Mouse (Mus musculus) intestine, postnatal 0 days (tissue): ENCODE measurements around the gene Zscan4-ps2. TPM values are rescaled to one million over a fixed set of nuclear protein-coding genes. Genes with fewer than 3 reads are reported as not detected.
"Not testable (repeated sequence)": the region's sequence is repeated elsewhere in the genome, so short reads cannot be mapped to it uniquely, and the experiment has no call there.

Experiments used
- ATAC-seq: fragments of 200-750 bp; cut with Nextera tagmentation; 2 replicates; pipeline ENCODE4 v1.8.0; 2017; ENCODE audit warnings: mild to moderate bottlenecking, moderate TSS enrichment, moderate library complexity
- H3K27ac ChIP-seq: fragments of 300-500 bp; sonication (generic); 2 replicates; pipeline ENCODE4 v1.5.1; 2014; ENCODE audit warnings: mild to moderate bottlenecking, low read depth, low read length, moderate library complexity
- H3K27me3 ChIP-seq: fragments of 300-500 bp; sonication (generic); replicated peaks from 2 replicates; pipeline ENCODE4 v1.6.1; 2014; ENCODE audit warnings: low read length, mixed read lengths; ENCODE audit not compliant: control insufficient read depth, insufficient read depth
- H3K36me3 ChIP-seq: fragments of 300-500 bp; sonication (generic); 2 replicates; pipeline ENCODE4 v1.6.1; 2014; ENCODE audit warnings: mild to moderate bottlenecking, moderate library complexity; ENCODE audit not compliant: control insufficient read depth, insufficient read depth
- H3K4me1 ChIP-seq: fragments of 300-500 bp; sonication (generic); replicated peaks from 2 replicates; pipeline ENCODE4 v1.6.1; 2014; ENCODE audit warnings: antibody characterized with exemption, low read length, mixed read lengths; ENCODE audit not compliant: control insufficient read depth, insufficient read depth
- H3K4me2 ChIP-seq: fragments of 300-500 bp; sonication (generic); replicated peaks from 2 replicates; pipeline ENCODE4 v1.6.1; 2014; ENCODE audit warnings: low read depth, mild to moderate bottlenecking, moderate library complexity
- H3K4me3 ChIP-seq: fragments of 300-500 bp; sonication (generic); 2 replicates; pipeline ENCODE4 v1.5.1; 2014; ENCODE audit warnings: low read depth, low read length
- H3K9ac ChIP-seq: fragments of 300-500 bp; sonication (generic); 2 replicates; pipeline ENCODE4 v1.6.1; 2014; ENCODE audit warnings: mild to moderate bottlenecking, low read depth, low read length
- H3K9me3 ChIP-seq: fragments of 300-500 bp; sonication (generic); 2 replicates; pipeline ENCODE4 v1.6.1; 2016; ENCODE audit warnings: mixed run types; ENCODE audit not compliant: control insufficient read depth
- WGBS: fragments of 180-500 bp; shearing (Covaris S2); extraction: QIAGEN DNeasy Blood & Tissue Kit; methylation state at CpG from one replicate; pipeline ENCODE4 v1.1.7; 2014; 5-methylcytosine and 5-hydroxymethylcytosine counted together
- polyA plus RNA-seq: library from polyadenylated mRNA; unstranded; fragments of >200 nt; fragmentation: Nextera tagmentation; extraction: Ambion mirVana; gene quantifications from 2 replicates; pipeline ENCODE4 v1.2.1, GENCODE M21; 2015

Zscan4-ps2 gene
- polyA plus RNA-seq = not detected in 2 replicates

GRCm38 (mm10) chr7:11514010-11514409, at the start of gene Zscan4-ps2:
Zscan4-ps2 (plus strand) TSS chr7:11514310.
- WGBS = 81% methylated on average over 1 of the region's 1 CpGs
- not testable (repeated sequence) for H3K9me3 ChIP-seq, H3K4me3 ChIP-seq, H3K27ac ChIP-seq, ATAC-seq, H3K4me2 ChIP-seq, H3K4me1 ChIP-seq, H3K27me3 ChIP-seq, H3K9ac ChIP-seq, H3K36me3 ChIP-seq

Other genes starting within 250 kb of the Zscan4-ps2 start
- not detected in 2 replicates for gene Zscan4e, start 203.6 kb upstream of the Zscan4-ps2 start, polyA plus RNA-seq
- gene Zscan4f, start 116.4 kb upstream of the Zscan4-ps2 start, polyA plus RNA-seq = not detected in 2 replicates
- gene Zscan4-ps3, start 95.0 kb downstream of the Zscan4-ps2 start, polyA plus RNA-seq = not detected in 2 replicates
- gene Vmn1r72, start 165.8 kb downstream of the Zscan4-ps2 start, polyA plus RNA-seq = not detected in 2 replicates
- gene Vmn1r73, start 216.0 kb downstream of the Zscan4-ps2 start, polyA plus RNA-seq = not detected in 2 replicates